Mouse (Mus musculus): ENCODE results near the gene Fam217a. TPM values are rescaled to one million over a fixed set of nuclear protein-coding genes. Genes with fewer than 3 reads are reported as not detected.
A peak's percentile ranks its signal among the peaks of the same experiment; 100 is the strongest.
"Not testable (repeated sequence)": the region's sequence is repeated elsewhere in the genome, so short reads cannot be mapped to it uniquely, and the experiment has no call there.

The Fam217a gene
- 1 to 10 TPM in 2 of 4 experiments, under 1 TPM in 2; 0.75 to 1.4 (median 1.1) TPM for total RNA-seq (2022)

GRCm38 (mm10) chr13:34924210-34924609 is at the start of gene Fam217a, which contains the start of gene 4933417A18Rik:
Fam217a (minus strand) TSS chr13:34924310.
4933417A18Rik (plus strand) TSS chr13:34924409.
- no peak for DNase-seq (ENCODE audit: low spot score in 2 of 2)

- no peak for DNase-seq (ENCODE audit: low spot score in 2 of 2)
Measured at GRCm38 (mm10) chr13:34973770-34974169, 49.7 kb upstream of the Fam217a start.

DNA sequence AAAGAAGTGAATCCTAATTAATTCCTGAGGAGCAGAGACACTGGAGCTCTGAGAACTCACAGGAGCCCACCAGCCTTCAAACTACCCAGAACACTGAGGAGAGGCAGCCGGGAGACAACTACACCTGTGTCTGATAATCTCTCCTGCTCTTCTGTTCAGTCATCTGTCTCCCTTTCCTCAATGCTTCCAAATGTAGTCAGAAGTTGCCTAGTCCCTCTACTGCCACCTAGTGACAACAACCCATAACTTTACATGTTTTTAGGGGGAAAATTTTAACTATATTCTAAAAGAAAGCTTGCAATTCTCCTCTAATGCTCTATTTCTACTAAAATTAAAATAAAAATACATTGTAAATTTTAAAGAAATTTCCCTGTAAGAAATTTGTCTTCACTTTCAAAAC is 49.0 kb upstream of the Fam217a start:
- no peak for DNase-seq (ENCODE audit: low spot score in 2 of 2)

GRCm38 (mm10) chr13:34972456-34972855 is 48.3 kb upstream of the Fam217a start:
- not testable (repeated sequence) for DNase-seq (ENCODE audit: low spot score in 2 of 2)

DNA sequence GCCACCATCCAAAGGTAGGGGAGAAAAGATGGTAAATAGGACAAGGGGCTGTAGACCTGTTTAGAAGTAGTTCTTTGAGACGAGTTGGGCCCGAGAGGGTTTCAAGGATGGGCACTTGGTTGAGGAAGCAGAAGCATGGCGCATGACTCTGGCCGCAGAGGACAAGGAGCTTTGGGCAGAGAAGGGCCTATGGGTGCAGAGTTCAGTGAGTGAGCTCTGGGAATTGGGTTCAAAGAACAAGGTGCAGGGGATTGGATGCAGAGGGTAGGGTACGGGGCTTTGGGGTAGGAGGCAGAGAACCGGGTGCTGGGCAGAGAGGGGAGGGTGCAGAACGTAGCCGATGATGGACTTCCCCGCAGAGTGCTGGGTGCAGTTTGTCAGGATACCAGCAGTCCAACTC is 41.5 kb upstream of the Fam217a start:
- DNase-seq (ENCODE audit: low spot score in 2 of 2): not testable (repeated sequence)

DNA sequence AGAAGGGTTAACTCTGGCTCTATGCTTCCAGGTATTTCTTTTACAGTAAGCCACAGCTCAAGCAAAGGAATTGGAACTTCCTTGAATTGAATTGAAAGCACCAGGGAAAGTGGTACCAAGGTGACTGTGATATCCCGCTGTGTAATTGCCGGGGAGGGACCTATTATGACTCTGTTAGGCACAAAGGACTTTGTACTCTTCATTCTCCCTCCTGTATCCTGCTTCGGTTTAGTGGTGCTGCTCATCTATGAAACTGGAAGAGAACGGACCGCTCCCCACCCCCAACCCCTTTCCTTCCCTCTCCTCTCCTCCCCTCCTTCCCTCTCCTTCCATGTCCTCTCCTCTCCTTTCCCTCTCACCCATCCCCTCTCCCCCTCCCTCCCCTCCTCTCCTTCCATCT is 40.8 kb upstream of the Fam217a start:
- no peak for DNase-seq (ENCODE audit: low spot score in 2 of 2)

- peak in 1 of 2 experiments; percentile 4 for DNase-seq (ENCODE audit: low spot score in 2 of 2)
Measured at GRCm38 (mm10) chr13:34964419-34964818, 40.3 kb upstream of the Fam217a start.

GRCm38 (mm10) chr13:34963511-34964397 is 39.6 kb upstream of the Fam217a start, which contains the start of gene Eci3:
Eci3 (minus strand) TSS chr13:34963810.
- DNase-seq (ENCODE audit: low spot score in 2 of 2): no peak

DNA sequence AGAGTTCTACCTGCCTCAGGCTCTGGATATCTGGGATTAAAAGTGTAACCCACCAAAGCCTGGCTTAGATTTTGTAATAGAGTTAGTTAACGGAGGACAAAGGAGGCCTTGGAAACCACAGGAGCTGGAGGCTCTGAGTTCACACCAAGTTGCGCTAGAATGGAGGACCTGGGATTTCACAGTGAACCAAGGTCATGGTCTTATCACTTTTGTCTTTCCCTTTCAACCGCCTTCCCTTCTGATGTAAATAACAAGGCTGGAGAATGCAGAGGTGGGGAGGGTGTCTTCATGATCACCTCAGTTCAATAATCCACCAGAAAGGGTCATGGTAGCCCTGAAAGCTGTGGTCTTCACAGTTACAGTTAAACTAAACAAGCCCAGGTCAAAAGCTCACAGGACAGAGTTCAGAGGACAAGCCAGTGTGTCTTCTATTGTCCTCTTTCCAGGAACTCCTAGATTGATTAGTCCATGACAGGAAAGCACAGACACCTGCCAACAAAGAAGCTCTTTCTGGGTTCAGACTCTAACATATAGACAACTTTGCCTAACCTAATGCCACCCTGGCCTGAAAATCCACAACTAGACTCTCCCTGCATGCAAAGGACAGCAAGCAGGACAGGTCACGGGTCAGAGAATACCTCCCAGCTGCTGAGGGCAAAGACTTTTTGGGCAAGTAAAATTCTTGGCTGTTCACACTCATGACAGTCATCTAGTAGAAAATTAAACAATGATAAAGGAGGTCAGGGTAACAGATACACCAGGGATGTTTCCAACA is 37.1 kb upstream of the Fam217a start:
- no peak for DNase-seq (ENCODE audit: low spot score in 2 of 2)

DNA sequence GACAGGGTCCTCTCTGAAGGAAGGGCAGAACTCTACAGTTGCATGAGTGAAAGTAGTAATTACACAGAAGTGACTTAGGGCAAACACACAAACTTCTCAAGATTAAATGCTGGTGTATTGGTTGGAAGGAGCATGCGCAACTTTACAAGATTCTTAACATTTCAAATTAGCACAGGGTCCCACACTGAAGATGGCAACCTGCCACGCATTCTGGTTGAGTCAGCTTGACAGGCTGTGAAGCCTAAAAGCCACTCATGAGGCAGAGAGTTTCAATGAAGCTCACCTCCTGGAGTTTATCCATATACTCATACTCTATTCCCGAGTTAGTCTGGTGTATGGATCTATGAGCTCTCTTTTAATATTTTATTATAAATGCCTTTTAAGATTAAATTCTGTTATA is 34.0 kb upstream of the Fam217a start:
- DNase-seq (ENCODE audit: low spot score in 2 of 2): not testable (repeated sequence)

DNA sequence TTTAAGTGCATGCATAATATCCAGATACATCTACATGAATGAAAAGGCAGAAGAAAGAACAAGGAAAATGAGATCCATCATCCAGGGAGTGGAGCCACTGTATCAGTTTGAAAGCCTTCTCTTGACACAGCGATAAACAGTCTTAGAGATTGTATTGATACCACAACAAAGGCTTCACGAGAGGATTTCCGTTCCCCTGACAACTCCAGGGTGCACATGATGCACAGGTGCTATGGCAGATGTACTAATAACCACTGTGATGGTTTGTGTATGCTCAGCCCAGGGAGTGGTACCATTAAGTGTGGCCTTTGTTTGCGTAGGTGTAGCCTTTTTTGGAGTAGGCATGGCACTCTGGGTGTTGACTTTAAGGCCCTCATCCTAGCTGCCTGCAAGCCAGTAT is 32.8 kb upstream of the Fam217a start:
- no peak for DNase-seq (ENCODE audit: low spot score in 2 of 2)

GRCm38 (mm10) chr13:34951437-34951836 is 27.3 kb upstream of the Fam217a start:
- not testable (repeated sequence) for DNase-seq (ENCODE audit: low spot score in 2 of 2)

GRCm38 (mm10) chr13:34942370-34942769 is 18.3 kb upstream of the Fam217a start:
- DNase-seq (ENCODE audit: low spot score in 2 of 2): no peak

GRCm38 (mm10) chr13:34934931-34935644 is 11.0 kb upstream of the Fam217a start:
- DNase-seq (ENCODE audit: low spot score in 2 of 2): peak in 1 of 2 experiments; percentile 16

- no peak for DNase-seq (ENCODE audit: low spot score in 2 of 2)
Measured at GRCm38 (mm10) chr13:34916520-34917167, 7.5 kb downstream of the Fam217a start.

GRCm38 (mm10) chr13:34914614-34915013 is 9.5 kb downstream of the Fam217a start:
- no peak for DNase-seq (ENCODE audit: low spot score in 2 of 2)

GRCm38 (mm10) chr13:34892871-34893270 is 31.2 kb downstream of the Fam217a start:
- DNase-seq (ENCODE audit: low spot score in 2 of 2): no peak

DNA sequence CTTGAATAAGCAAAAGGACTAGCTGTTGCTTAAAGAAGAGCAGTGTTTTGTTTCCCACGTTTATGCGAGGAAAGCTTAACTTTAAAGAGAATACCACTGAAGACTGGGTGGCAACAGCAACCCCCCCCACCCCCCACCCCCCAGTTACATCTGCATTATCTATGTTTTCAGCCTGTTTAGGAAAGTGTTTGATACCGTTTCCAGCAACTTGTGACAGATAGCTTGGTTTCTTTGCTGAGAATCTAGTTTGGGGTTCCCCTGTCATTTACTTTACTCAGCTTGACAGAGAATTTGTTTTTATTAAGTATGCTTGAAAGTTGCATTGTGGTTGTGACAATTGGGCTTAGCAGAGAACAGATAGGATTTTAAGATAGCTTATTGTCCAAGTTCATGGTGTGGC is 47.6 kb downstream of the Fam217a start:
- no peak for DNase-seq (ENCODE audit: low spot score in 2 of 2)

GRCm38 (mm10) chr13:34875741-34876445 is 48.2 kb downstream of the Fam217a start:
- peak in 1 of 2 experiments; percentile 38 for DNase-seq (ENCODE audit: low spot score in 2 of 2)

- peak; percentile 91 to 92 for DNase-seq (ENCODE audit: low spot score in 2 of 2)
Measured at GRCm38 (mm10) chr13:34875166-34875710, 48.9 kb downstream of the Fam217a start, which contains the start of gene Prpf4b. Prpf4b (plus strand) TSS chr13:34875302.

Data from layer of hippocampus, adult 8-10 months (tissue).